Mouse (Mus musculus): ENCODE data around the gene Prpf8.

GRCm38 (mm10) chr11:75536255-75537024, 49.8 kb downstream of the Prpf8 start:
- TF ChIP-seq MAX (IDR thresholded peaks at IDR 0.05) (no peak), CTCF (IDR thresholded peaks at IDR 0.05; ENCODE audit: control insufficient read depth, insufficient read depth, insufficient read length) (no peak), USF1 (IDR thresholded peaks at IDR 0.05; ENCODE audit: low read depth) (no peak), MYOD1 (IDR thresholded peaks at IDR 0.05; ENCODE audit: control insufficient read depth, insufficient read length, low read depth) (no peak), MYOG (IDR thresholded peaks at IDR 0.05; ENCODE audit: control insufficient read depth, extremely low read depth, insufficient read length) (no peak), CEBPB (IDR thresholded peaks at IDR 0.05; ENCODE audit: low read depth) (no peak)

All from C2C12 (cell line).